Mouse (Mus musculus) adrenal gland, postnatal 4 days (tissue): ENCODE data around the gene Mgat3. TPM values are rescaled to one million over a fixed set of nuclear protein-coding genes. Genes with fewer than 3 reads are reported as not detected.

Experiments used
- DNase-seq, 2 experiments: peaks; one replicate each; pipeline ENCODE4 v3.0.0; 2021 to 2022; ENCODE audit warnings: low spot score in 2 of 2, mixed read lengths in 2 of 2
- long read RNA-seq, 2 experiments: library from polyadenylated mRNA; stranded (forward); transcript quantifications; one replicate each; pipeline ENCODE4 v2.0.0; 2021
- total RNA-seq, 2 experiments: library from RNA; stranded (reverse); gene quantifications; 2 replicates each; pipeline ENCODE4 v1.2.3; 2021

Gene Mgat3
- total RNA-seq = 10 to 100 TPM; 12.4 to 15.4 TPM
- long read RNA-seq, experiment 1, full-length matches to known transcripts = 1 of 2 reads
- long read RNA-seq, experiment 1, partial matches to known transcripts = 0 of 2 reads
- long read RNA-seq, experiment 1, other reads (novel, unspliced or antisense) = 1 of 2 reads
- long read RNA-seq, experiment 2, full-length matches to known transcripts = 4 of 12 reads
- long read RNA-seq, experiment 2, partial matches to known transcripts = 6 of 12 reads
- long read RNA-seq, experiment 2, other reads (novel, unspliced or antisense) = 2 of 12 reads

GRCm38 (mm10) chr15:80173001-80173771 lies at the start of gene Mgat3:
TSS of gene Mgat3 (plus strand) at chr15:80173721.
- DNase-seq = no peak

GRCm38 (mm10) chr15:80124651-80125050 lies 48.9 kb upstream of the Mgat3 start:
- DNase-seq = no peak

- no peak for DNase-seq
Measured at GRCm38 (mm10) chr15:80127191-80127590, 46.3 kb upstream of the Mgat3 start.

- no peak for DNase-seq
Measured at GRCm38 (mm10) chr15:80129982-80130381, 43.5 kb upstream of the Mgat3 start.

GRCm38 (mm10) chr15:80130689-80131088 lies 42.8 kb upstream of the Mgat3 start:
- DNase-seq = no peak

- DNase-seq = no peak
Measured at GRCm38 (mm10) chr15:80131421-80131820, 42.1 kb upstream of the Mgat3 start.

GRCm38 (mm10) chr15:80132452-80132851 lies 41.1 kb upstream of the Mgat3 start:
- DNase-seq = no peak

- DNase-seq = peak; percentile 87 to 89
Measured at GRCm38 (mm10) chr15:80132993-80133586, 40.4 kb upstream of the Mgat3 start, which contains the start of gene Tab1. TSS of gene Tab1 (plus strand) at chr15:80133127.

GRCm38 (mm10) chr15:80133682-80134449 lies 39.7 kb upstream of the Mgat3 start:
- DNase-seq = no peak

- no peak for DNase-seq
Measured at GRCm38 (mm10) chr15:80134450-80134847, 39.1 kb upstream of the Mgat3 start.

GRCm38 (mm10) chr15:80135499-80135898 lies 38.0 kb upstream of the Mgat3 start:
- DNase-seq = no peak

- DNase-seq = no peak
Measured at GRCm38 (mm10) chr15:80136645-80137044, 36.9 kb upstream of the Mgat3 start.

GRCm38 (mm10) chr15:80137945-80138791 lies 35.4 kb upstream of the Mgat3 start:
- DNase-seq = no peak

GRCm38 (mm10) chr15:80140302-80140701 lies 33.2 kb upstream of the Mgat3 start:
- DNase-seq = no peak

- DNase-seq = no peak
Measured at GRCm38 (mm10) chr15:80140878-80141277, 32.6 kb upstream of the Mgat3 start.

GRCm38 (mm10) chr15:80142130-80142529 lies 31.4 kb upstream of the Mgat3 start:
- DNase-seq = no peak

GRCm38 (mm10) chr15:80143760-80144159 lies 29.8 kb upstream of the Mgat3 start:
- DNase-seq = no peak

- DNase-seq = no peak
Measured at GRCm38 (mm10) chr15:80145397-80145796, 28.1 kb upstream of the Mgat3 start.

GRCm38 (mm10) chr15:80146153-80146552 lies 27.4 kb upstream of the Mgat3 start:
- DNase-seq = no peak

- no peak for DNase-seq
Measured at GRCm38 (mm10) chr15:80147090-80147489, 26.4 kb upstream of the Mgat3 start.
